Mouse (Mus musculus): ENCODE measurements around the gene Gm21885. TPM values are rescaled to one million over a fixed set of nuclear protein-coding genes. Genes with fewer than 3 reads are reported as not detected.
A peak's percentile ranks its signal among the peaks of the same experiment; 100 is the strongest.

Gene Gm21885
- polyA plus RNA-seq, 1 experiment = not detected

- TF ChIP-seq TAL1 (IDR thresholded peaks at IDR 0.05; ENCODE audit: low read length) (no peak), GATA1 (IDR thresholded peaks at IDR 0.05; ENCODE audit: low read length) (no peak)
- H3K36me3 ChIP-seq (ENCODE audit: control insufficient read depth) = peaks cover 100% of the 10 kb centered on the region
- no peak overlapping the region for H3K4me3 ChIP-seq (replicated peaks)
- H3K4me1 ChIP-seq (ENCODE audit: control insufficient read depth) = peaks cover 30% of the 10 kb centered on the region
- H3K27me3 ChIP-seq (ENCODE audit: control insufficient read depth) = no peaks in the 10 kb centered on the region
- no peaks in the 10 kb centered on the region for H3K9me3 ChIP-seq (ENCODE audit: control insufficient read depth, low read length)
Observed at GRCm38 (mm10) chr11:94294996-94295845, 13.5 kb downstream of the Gm21885 start.

GRCm38 (mm10) chr11:94312733-94313132 is 31.1 kb downstream of the Gm21885 start:
- Histone ChIP-seq H3K36me3 (ENCODE audit: control insufficient read depth) (peaks cover 88% of the 10 kb centered on the region), H3K9me3 (ENCODE audit: control insufficient read depth, low read length) (no peaks in the 10 kb centered on the region), H3K4me3 (replicated peaks) (no peak overlapping the region), H3K4me1 (ENCODE audit: control insufficient read depth) (peaks cover 62% of the 10 kb centered on the region), H3K27me3 (ENCODE audit: control insufficient read depth) (no peaks in the 10 kb centered on the region)
- TF ChIP-seq TAL1 (IDR thresholded peaks at IDR 0.05; ENCODE audit: low read length) (no peak), GATA1 (IDR thresholded peaks at IDR 0.05; ENCODE audit: low read length) (no peak)

DNA sequence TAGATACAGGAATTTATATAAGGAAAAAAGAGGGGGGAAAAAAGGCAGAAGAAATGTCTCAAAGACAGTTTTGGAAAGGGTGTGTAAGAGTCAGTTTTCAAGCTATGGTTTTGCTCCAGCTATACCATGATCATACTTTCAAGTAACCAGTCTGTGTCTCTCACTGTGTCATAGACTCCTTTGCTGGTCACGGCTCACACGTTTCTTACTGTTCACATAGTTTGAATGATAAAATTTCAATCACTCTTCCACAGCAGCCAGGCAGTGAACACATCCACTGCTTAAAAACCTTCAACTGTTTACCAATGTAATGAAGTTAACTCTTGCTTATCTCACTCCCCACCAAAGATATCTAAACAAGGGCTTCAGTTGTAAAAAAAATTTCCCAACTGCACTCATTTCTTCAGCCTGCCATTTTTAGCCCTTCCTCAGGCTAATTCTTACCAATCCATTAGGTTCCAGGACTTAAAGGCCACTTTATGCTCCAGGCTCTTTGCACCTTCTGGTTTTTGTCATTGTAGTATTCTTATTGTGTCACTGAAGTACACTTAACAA is 32.5 kb downstream of the Gm21885 start:
- Histone ChIP-seq H3K9me3 (ENCODE audit: control insufficient read depth, low read length) (no peaks in the 10 kb centered on the region), H3K4me3 (replicated peaks) (no peak overlapping the region), H3K4me1 (ENCODE audit: control insufficient read depth) (peaks cover 77% of the 10 kb centered on the region), H3K27me3 (ENCODE audit: control insufficient read depth) (no peaks in the 10 kb centered on the region), H3K36me3 (ENCODE audit: control insufficient read depth) (peaks cover 88% of the 10 kb centered on the region)
- TF ChIP-seq TAL1 (IDR thresholded peaks at IDR 0.05; ENCODE audit: low read length) (no peak), GATA1 (IDR thresholded peaks at IDR 0.05; ENCODE audit: low read length) (no peak)

- no peak overlapping the region for H3K4me3 ChIP-seq (replicated peaks)
- peaks cover 87% of the 10 kb centered on the region for H3K4me1 ChIP-seq (ENCODE audit: control insufficient read depth)
- no peaks in the 10 kb centered on the region for H3K9me3 ChIP-seq (ENCODE audit: control insufficient read depth, low read length)
- H3K36me3 ChIP-seq (ENCODE audit: control insufficient read depth) = peaks cover 88% of the 10 kb centered on the region
- TF ChIP-seq TAL1 (IDR thresholded peaks at IDR 0.05; ENCODE audit: low read length) (no peak), GATA1 (IDR thresholded peaks at IDR 0.05; ENCODE audit: low read length) (no peak)
- H3K27me3 ChIP-seq (ENCODE audit: control insufficient read depth) = no peaks in the 10 kb centered on the region
Observed at GRCm38 (mm10) chr11:94315308-94315707, 33.6 kb downstream of the Gm21885 start.

- Histone ChIP-seq H3K27me3 (ENCODE audit: control insufficient read depth) (no peaks in the 10 kb centered on the region), H3K9me3 (ENCODE audit: control insufficient read depth, low read length) (no peaks in the 10 kb centered on the region), H3K36me3 (ENCODE audit: control insufficient read depth) (peaks cover 77% of the 10 kb centered on the region), H3K4me1 (ENCODE audit: control insufficient read depth) (peaks cover 80% of the 10 kb centered on the region), H3K4me3 (replicated peaks) (no peak overlapping the region)
- TF ChIP-seq GATA1 (IDR thresholded peaks at IDR 0.05; ENCODE audit: low read length) (no peak), TAL1 (IDR thresholded peaks at IDR 0.05; ENCODE audit: low read length) (no peak)
Observed at GRCm38 (mm10) chr11:94316528-94316927, 34.9 kb downstream of the Gm21885 start.

DNA sequence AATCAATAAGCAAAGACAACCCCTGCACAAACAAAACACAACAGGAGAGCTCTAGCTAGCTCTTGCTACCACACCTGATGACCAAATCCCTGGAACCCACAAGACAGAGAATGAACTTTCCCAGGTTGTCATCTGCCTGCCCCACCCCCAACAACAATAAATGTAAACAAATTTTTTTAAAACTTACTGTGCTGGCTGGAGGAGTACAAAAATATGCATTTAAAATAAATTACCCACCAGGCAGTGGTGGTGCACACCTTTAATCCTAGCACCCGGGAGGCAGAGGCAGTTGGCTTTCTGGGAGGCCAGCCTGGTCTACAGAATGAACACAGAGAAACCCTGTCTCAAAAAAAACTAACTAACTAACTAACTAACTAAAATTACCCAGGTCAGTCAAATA is 35.3 kb downstream of the Gm21885 start:
- peaks cover 77% of the 10 kb centered on the region for H3K4me1 ChIP-seq (ENCODE audit: control insufficient read depth)
- H3K9me3 ChIP-seq (ENCODE audit: control insufficient read depth, low read length) = no peaks in the 10 kb centered on the region
- no peak overlapping the region for H3K4me3 ChIP-seq (replicated peaks)
- TF ChIP-seq TAL1 (IDR thresholded peaks at IDR 0.05; ENCODE audit: low read length) (no peak), GATA1 (IDR thresholded peaks at IDR 0.05; ENCODE audit: low read length) (no peak)
- H3K36me3 ChIP-seq (ENCODE audit: control insufficient read depth) = peaks cover 77% of the 10 kb centered on the region
- H3K27me3 ChIP-seq (ENCODE audit: control insufficient read depth) = no peaks in the 10 kb centered on the region

DNA sequence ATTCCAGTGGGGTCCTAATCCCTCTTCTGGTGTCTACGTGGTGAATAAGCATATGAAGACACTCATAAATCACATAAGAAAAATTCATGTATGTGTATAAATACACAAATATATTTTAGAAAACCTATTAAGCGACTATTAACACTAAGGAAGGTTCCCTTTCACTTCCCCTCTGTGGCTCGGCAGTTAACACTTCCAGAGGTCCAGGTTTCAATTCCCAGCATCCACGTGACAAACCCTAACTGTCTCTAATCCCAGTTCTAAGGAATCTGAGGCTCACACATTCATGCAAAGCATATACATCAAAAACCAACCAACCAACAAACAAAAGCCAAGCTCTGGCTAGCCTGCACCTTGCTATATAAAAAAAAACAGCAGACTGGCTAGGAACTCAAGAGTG is 35.8 kb downstream of the Gm21885 start:
- peaks cover 79% of the 10 kb centered on the region for H3K4me1 ChIP-seq (ENCODE audit: control insufficient read depth)
- peak overlapping the region; percentile 15 for H3K4me3 ChIP-seq (replicated peaks)

DNA sequence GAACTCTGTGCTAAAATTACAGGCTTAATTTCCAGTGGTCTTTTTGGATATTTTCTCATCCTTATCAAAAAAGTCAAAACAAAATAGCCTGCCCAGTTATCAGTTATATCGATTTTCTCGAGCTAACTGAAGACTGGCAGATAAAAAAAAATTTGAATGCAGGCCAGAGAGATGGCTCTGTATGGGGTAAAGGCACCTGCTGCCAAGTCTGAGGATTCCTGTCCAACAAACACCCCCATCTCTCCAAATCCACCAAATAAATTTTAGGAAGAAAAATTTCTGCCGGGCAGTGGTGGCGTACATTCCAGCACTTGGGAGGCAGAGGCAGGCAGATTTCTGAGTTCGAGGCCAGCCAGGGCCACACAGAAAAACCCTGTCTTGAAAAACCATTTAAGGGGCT is 36.4 kb downstream of the Gm21885 start:
- Histone ChIP-seq H3K27me3 (ENCODE audit: control insufficient read depth) (no peaks in the 10 kb centered on the region), H3K36me3 (ENCODE audit: control insufficient read depth) (peaks cover 68% of the 10 kb centered on the region), H3K9me3 (ENCODE audit: control insufficient read depth, low read length) (no peaks in the 10 kb centered on the region), H3K4me1 (ENCODE audit: control insufficient read depth) (peaks cover 80% of the 10 kb centered on the region), H3K4me3 (replicated peaks) (peak overlapping the region; percentile 15)
- TF ChIP-seq GATA1 (IDR thresholded peaks at IDR 0.05; ENCODE audit: low read length) = no peak
- TF ChIP-seq TAL1 (IDR thresholded peaks at IDR 0.05; ENCODE audit: low read length) = no peak

More for the DNA sequence above, 35.8 kb downstream of the Gm21885 start:
- H3K9me3 ChIP-seq (ENCODE audit: control insufficient read depth, low read length) = no peaks in the 10 kb centered on the region
- H3K27me3 ChIP-seq (ENCODE audit: control insufficient read depth) = no peaks in the 10 kb centered on the region
- H3K36me3 ChIP-seq (ENCODE audit: control insufficient read depth) = peaks cover 74% of the 10 kb centered on the region
- TF ChIP-seq GATA1 (IDR thresholded peaks at IDR 0.05; ENCODE audit: low read length) (no peak), TAL1 (IDR thresholded peaks at IDR 0.05; ENCODE audit: low read length) (no peak)
